Mouse (Mus musculus) embryo, embryonic 9.5 days (tissue): ENCODE measurements around the gene Cubn.
A peak's percentile ranks its signal among the peaks of the same experiment; 100 is the strongest.

Source experiments
- DNase-seq: peaks from one replicate; pipeline ENCODE4 v3.0.0-alpha.2; 2017; ENCODE audit errors: extremely low spot score

The Cubn gene

GRCm38 (mm10) chr2:13484566-13484965, 7.0 kb downstream of the Cubn start:
- no peak for DNase-seq

GRCm38 (mm10) chr2:13480744-13481143, 10.9 kb downstream of the Cubn start:
- no peak for DNase-seq

GRCm38 (mm10) chr2:13479165-13479564, 12.4 kb downstream of the Cubn start:
- no peak for DNase-seq

GRCm38 (mm10) chr2:13470108-13470507, 21.5 kb downstream of the Cubn start:
- no peak for DNase-seq

GRCm38 (mm10) chr2:13469641-13470040, 22.0 kb downstream of the Cubn start:
- DNase-seq = no peak

- no peak for DNase-seq
These were observed 24.9 kb downstream of the Cubn start for GRCm38 (mm10) chr2:13466685-13467084.

GRCm38 (mm10) chr2:13458088-13458487, 33.5 kb downstream of the Cubn start:
- DNase-seq = no peak

- no peak for DNase-seq
These were observed 34.8 kb downstream of the Cubn start for GRCm38 (mm10) chr2:13456821-13457220.

GRCm38 (mm10) chr2:13451495-13452491, 39.8 kb downstream of the Cubn start:
- no peak for DNase-seq

GRCm38 (mm10) chr2:13450895-13451294, 40.7 kb downstream of the Cubn start:
- no peak for DNase-seq

GRCm38 (mm10) chr2:13450470-13450869, 41.1 kb downstream of the Cubn start:
- no peak for DNase-seq

GRCm38 (mm10) chr2:13445156-13445555, 46.5 kb downstream of the Cubn start:
- DNase-seq = no peak

- no peak for DNase-seq
These were observed 52.6 kb downstream of the Cubn start for GRCm38 (mm10) chr2:13438983-13439382.

GRCm38 (mm10) chr2:13438275-13438845, 53.3 kb downstream of the Cubn start:
- DNase-seq = no peak

GRCm38 (mm10) chr2:13432002-13432401, 59.6 kb downstream of the Cubn start:
- DNase-seq = no peak

- no peak for DNase-seq
These were observed 69.4 kb downstream of the Cubn start for GRCm38 (mm10) chr2:13421974-13422760.

GRCm38 (mm10) chr2:13416765-13417524, 74.7 kb downstream of the Cubn start:
- no peak for DNase-seq

- peak; percentile 25 for DNase-seq
These were observed 78.0 kb downstream of the Cubn start for GRCm38 (mm10) chr2:13413520-13414178.

GRCm38 (mm10) chr2:13410660-13411059, 81.0 kb downstream of the Cubn start:
- no peak for DNase-seq

GRCm38 (mm10) chr2:13409767-13410519, 81.7 kb downstream of the Cubn start:
- no peak for DNase-seq
